Mouse (Mus musculus) forelimb bud, embryonic 11.5 days (tissue): Measurements from ENCODE around the gene Olfr15.
"Not testable (repeated sequence)": the region's sequence is repeated elsewhere in the genome, so short reads cannot be mapped to it uniquely, and the experiment has no call there.

Experiments
- DNase-seq: peaks from one replicate; pipeline ENCODE4 v3.0.0-alpha.2; 2012; ENCODE audit warnings: low read depth, low spot score

The Olfr15 gene

GRCm38 (mm10) chr16:3830588-3831109 lies at the start of gene Olfr15:
Gene Olfr15, plus strand, starts transcription at chr16:3830878.
- DNase-seq = no peak

GRCm38 (mm10) chr16:3781237-3781636 lies 49.4 kb upstream of the Olfr15 start:
- DNase-seq = peak; percentile 2

GRCm38 (mm10) chr16:3788394-3788793 lies 42.3 kb upstream of the Olfr15 start:
- no peak for DNase-seq

DNA sequence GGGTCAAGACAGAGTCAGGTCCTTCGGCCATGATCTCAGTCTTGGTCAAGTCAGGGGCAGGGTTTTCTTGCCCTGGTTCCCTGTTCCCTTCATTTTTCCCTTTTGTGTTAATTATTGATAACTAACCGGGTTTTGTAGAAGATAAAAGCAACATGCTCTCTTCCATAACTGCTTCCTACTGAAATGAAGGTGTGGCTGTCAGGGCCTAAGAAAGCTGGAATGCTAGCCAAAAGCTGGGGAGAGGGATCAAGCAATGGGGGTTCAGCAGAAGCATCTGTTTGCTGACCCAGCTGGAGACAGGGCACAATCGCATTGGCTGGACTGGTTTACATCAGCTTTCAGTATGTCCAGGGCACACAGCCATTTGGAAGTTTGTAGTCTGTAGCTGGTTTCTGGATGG lies 22.5 kb upstream of the Olfr15 start:
- DNase-seq = no peak

DNA sequence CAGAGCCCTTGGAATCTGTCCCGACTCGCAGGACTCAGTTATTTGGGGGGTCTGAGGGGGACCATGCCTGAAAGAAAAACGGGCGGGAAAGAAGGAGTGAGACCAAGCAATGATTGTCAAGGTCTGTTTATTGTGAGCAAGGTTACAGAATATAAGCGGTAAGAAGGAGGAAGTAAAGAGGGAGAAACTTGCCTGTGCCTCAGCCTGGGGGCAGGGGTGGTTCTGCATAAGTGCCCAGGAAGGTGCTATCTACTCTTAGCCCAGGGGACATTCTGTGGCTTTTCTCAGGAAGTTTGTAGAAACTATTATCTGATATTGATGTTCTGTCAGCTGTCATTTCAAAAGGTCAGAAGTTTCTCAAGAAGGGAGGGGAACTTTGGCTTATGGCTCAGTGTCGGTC lies 16.0 kb upstream of the Olfr15 start:
- not testable (repeated sequence) for DNase-seq

GRCm38 (mm10) chr16:3820202-3820601 lies 10.5 kb upstream of the Olfr15 start:
- DNase-seq = no peak

GRCm38 (mm10) chr16:3828021-3828420 lies 2.7 kb upstream of the Olfr15 start:
- DNase-seq = no peak

DNA sequence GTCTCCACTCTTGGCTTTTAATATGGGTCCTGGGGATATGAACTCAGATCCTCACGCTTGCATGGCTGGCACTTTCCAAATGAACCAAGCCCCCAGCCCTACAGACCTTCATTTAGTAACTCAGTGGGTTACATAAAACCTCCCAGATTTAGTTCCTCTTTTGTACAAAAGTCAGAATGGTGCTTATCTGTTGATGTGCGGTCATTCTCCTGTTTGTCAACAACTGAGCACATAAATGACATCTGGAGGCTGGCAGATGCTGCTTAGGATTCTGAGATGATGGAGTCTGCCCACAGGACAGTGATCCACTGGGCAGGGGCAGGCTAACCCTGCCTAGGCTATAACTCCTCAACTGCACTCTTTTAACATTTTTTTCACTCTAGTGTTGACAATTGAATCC lies 951 bp upstream of the Olfr15 start:
- DNase-seq = no peak

DNA sequence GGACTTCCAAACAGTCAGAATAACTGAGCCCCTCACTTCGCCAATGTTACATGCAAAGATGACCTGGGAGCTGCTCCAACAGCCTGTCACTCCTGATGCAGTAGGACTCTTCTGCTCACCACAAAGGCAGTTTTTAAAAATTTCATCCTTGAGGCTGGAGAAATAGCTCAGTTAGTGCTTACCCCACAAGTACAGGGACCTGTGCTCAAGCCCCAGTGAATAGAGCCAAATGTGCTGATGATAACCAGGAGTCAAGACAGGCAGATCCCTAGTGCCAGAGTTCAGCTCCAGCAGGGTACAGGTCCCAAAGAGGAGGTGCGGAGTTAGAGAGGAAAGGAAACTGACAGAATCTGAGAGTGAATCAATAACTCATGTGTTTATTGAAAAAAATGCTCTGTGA lies 4.8 kb downstream of the Olfr15 start:
- no peak for DNase-seq

- DNase-seq = no peak
These were observed 8.6 kb downstream of the Olfr15 start for GRCm38 (mm10) chr16:3839157-3839885.

DNA sequence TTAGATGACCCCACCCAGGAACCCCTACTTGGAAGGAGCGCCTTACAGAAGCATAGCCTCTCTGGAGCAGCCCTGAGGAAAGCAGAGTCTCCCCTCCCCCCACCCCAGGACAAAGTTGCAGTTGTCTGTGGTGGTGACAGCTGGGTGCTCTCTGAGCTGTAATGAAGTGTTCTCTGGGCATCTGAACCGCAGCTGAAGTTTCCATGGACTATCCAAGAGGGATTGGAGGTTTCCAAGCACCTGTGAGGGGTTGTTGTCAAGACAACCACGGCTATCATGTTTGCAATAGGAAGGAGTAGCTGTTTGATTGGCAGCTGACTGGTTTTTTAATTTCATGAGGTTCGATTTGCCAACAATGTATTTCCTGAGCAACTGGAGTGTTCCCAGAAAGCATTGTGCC lies 12.3 kb downstream of the Olfr15 start:
- DNase-seq = no peak

- no peak for DNase-seq
These were observed 13.1 kb downstream of the Olfr15 start for GRCm38 (mm10) chr16:3843796-3844195.

DNA sequence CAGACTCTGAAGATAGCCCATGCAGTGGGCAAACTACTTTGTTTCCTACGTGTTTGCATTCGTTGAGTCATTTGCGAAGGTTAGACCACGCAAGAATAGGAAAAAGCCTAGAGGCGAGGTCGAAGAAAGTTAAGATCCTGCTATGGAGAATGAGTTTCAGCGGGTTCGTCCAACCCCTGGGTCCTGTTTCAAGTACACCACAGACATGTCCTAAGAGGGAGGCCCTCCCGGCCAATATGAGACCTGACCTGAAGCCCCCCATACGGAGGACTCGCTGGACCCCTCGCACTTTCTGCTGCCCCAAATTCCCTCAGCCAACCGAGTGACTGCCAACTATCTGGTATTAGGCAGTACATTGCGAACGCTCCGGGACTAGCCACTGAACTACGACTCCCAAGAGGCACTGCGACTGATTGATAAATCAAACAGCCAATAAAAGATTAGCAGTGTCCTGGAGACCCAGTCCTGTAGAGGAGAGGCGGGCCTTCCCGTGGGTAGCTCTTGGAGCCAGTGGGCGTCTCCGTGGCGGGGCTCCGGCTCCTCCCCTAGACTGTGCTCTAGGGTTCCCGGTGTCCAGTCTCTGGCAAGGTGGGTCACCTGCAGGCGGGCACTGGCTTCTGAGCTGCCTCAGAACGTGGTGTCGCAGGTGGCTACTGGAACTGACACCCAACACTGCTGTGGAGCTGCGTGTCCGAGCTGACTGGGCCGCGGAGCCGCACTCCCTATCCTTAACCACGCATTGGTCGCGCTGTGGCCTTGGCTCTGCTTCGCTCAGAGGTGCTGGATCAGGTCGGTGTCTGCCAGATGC lies 16.2 kb downstream of the Olfr15 start, which contains the start of gene Zfp174:
TSS of gene Zfp174 (plus strand) at position 558 of the 808 bp plus-strand sequence.
- DNase-seq = peak; percentile 93

GRCm38 (mm10) chr16:3847871-3848270 lies 17.2 kb downstream of the Olfr15 start:
- DNase-seq = no peak

DNA sequence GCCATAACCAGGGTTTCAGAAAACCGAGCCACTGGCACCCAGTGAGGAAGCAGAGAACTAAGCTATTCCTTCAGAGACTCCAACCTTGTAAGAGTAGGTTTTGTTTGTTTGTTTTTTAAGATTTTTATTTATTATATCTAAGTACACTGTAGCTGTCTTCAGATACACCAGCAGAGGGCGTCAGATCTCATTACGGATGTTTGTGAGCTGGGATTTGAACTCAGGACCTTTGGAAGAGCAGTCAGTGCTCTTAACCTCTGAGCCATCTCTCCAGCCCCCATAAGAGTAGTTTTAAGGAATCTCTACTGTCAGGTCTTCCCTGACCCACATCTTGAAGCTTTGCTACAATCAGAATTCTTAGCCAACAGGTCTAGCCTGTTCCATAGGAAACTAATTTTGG lies 17.7 kb downstream of the Olfr15 start:
- DNase-seq = no peak

GRCm38 (mm10) chr16:3851301-3851700 lies 20.6 kb downstream of the Olfr15 start:
- not testable (repeated sequence) for DNase-seq

DNA sequence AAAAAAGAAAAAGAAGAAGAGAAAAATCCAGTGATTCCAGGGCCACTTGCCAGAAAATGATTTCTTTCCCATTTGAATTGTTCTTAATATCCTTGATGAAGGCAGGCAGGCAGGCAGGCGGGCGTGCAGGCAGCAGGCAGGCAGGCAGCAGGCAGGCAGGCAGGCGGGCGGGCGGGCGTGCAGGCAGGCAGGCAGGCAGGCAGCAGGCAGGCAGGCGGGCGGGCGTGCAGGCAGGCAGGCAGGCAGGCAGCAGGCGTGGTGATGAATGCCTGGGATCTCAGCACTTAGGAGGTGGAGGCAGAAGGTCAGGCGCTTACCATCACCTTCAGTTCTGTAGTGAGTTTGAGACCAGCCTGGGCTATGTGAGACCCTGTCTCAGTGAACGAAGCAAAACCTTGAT lies 21.9 kb downstream of the Olfr15 start:
- no peak for DNase-seq

DNA sequence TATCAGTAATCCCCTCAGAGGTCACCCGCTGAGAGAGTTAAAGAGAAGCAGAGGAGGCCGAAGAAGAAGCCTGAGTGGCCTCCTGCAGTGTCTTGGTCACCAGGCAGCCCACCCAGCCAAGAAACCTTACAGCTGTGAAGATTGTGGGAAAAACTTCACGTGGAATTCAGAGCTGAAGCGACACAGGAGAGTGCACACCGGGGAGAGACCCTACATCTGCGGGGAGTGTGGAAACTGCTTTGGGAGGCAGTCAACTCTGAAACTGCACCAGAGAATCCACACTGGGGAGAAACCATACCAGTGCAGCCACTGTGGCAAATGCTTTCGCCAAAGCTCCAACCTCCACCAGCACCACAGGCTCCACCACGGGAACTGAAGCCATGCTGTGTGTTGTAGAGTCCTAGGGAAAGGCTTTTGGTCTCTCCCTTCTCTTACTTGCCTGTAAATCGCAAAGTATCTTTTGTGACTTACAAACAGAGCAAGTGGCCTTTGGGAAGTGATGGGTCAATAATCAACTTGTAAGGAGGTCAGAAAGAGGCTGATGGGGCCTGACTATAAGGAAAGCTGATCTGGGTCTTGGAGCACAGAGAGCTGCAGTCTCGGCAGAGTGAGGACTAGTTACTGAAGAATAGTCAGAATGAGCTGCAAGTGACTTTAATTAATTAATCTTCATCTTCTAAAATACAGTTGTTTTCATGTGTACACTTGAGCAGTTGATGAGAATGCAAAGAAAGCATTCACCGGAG lies 23.9 kb downstream of the Olfr15 start:
- no peak for DNase-seq

- DNase-seq = no peak
These were observed 25.1 kb downstream of the Olfr15 start for GRCm38 (mm10) chr16:3855776-3856175.

DNA sequence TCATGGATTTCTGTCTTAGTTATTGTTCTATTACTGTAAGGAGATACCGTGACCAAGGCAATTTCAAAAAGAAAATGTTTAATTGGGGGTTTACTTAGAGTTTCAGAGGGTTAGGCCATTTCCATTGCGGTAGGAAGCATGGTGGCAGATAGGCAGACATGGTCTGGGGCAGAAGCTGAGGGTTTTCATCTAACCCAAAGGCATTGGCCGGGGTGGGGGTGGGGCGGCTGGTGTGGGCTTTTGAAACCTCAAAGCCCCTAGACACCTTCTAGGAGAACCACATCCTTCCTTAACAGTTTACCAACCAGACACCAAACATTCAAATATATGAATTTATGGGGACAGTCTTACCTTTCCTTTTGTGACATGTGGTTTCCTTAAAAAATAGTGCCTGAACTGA lies 28.6 kb downstream of the Olfr15 start:
- no peak for DNase-seq

DNA sequence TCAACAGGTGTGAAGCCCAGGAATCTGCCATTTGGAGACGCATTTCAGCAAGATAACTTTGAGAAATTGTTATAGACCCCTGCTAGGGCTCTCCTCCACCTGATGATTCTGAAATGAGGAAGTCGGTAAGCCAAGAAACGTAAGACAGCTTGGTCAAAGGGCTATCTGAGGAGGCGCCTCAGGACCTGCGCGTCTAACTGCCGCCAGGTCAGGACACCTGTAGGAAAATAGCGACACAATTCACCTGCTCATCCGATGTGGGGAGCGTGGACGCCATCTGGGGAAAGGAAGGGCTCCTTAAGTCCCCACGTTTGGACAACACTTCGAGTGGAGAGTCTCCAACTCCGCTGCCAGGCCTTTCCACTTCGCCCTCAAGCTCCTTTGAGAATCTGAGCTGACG lies 41.1 kb downstream of the Olfr15 start:
- no peak for DNase-seq
